Mouse (Mus musculus) neural tube, postnatal 0 days (tissue): ENCODE measurements around the gene Bsg. TPM values are rescaled to one million over a fixed set of nuclear protein-coding genes. Genes with fewer than 3 reads are reported as not detected.

Source experiments
- polyA plus RNA-seq: library from polyadenylated mRNA; unstranded; fragments of >200 nt; fragmentation: Nextera tagmentation; extraction: Ambion mirVana; gene quantifications from 2 replicates; pipeline ENCODE4 v1.2.1, GENCODE M21; 2015

Bsg gene
- 1,217 and 1,238 TPM in 2 replicates for polyA plus RNA-seq

DNA sequence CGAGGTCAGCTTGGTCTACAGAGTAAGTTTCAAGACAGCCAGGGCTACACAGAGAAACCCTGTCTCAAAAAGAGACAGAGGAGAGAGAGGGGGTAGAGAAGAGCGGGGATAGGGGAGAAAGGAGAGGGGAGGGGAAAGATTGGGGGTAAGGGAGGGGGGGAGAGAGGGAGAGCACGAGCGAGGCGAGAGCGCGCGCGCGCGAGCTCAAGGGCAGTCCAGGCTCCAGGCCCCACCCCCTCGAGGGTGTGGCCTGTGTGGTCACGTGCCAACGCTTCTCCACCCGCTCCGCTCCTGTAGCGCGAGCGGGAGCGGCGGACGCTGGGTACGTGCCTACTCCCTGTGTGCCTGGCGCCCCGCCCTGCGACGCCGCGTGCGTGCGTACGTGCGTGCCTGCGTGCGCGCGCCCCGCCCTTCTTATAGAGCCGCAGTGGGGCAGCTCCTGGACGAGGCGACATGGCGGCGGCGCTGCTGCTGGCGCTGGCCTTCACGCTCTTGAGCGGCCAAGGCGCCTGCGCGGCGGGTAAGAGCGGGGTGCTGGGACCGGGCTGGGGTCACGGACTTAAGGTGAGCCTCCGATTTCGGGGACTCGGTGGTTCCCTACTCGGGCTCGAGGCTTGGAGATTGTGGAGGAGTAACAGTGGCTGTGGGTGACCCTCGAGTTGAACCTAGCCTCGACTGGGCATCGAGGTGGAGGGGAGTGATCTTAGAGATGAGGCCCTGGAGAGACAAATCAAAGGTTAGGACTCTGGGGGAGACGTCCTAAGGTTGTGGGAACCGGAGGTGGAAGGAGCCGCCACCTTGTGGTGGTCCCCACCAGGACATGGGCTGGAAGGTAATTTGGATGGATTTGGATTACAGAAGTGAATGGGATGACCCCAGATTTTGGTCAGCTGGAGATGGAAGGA lies at the start of gene Bsg:
TSS of gene Bsg (plus strand) at position 427 of the 905 bp plus-strand sequence.

DNA sequence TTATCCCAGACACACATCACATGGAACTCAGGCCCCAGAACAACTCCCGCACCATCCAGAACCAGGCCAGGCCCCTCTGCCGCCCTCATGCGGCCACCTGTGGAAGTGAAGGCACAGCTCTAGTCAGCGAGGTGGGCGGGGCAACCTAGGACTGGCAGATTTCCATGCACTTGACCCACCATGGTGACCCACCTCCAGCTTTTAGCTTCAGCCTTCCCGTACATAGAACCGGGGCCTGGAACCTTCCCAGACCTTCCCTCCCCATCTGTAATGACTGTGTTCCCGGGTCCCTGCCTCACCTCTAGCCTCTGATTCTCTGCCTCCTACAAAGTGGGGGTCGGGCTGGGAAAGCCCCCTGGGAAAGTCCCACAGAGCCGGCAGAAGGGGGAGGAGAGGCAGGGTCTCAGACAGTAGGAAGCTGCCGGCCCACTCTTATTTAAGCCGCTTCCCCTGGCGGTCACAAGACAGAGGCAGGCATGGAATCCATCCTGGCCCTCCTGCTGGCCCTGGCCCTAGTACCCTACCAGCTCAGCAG lies 40.1 kb upstream of the Bsg start, which contains the start of gene Madcam1:
TSS of gene Madcam1 (plus strand) at position 429 of the 535 bp plus-strand sequence.

DNA sequence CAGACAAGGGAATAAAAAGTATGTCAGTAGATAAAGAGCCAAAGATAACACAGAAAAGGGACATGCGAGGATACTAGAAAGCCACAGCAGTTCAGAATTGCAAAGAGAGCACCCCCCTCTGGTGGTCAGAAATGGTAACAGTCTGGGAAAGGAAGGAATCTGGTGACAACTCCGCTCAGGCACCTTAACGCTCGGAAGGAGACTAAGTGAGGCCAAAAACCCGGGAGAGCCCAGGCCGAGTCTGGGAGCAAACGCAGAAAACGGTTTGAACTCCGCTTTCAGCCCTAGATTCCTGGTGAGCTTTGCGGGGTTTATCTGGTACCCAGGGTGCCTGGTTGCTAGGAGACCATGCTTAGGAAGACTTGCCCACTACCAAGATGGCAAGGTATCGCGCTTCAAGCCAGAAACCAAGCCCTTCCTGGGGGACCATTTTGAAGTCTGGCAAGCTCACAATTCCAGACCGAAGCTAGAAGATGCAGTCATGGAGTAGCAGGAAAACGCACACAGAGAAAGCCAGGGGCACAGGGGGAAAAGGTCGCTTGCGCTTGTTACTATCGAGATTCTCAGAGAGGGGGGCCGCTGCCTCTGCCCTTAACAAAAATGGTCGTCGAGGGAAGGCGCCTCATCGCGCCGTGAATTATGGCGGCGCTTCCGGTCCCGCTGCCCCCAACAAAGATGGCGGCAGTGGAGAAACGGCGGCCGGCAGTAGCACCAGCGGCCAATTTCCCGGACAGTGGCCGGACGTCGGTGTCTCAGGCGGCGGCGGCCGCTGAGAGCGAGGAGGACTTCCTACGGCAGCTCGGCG lies 35.3 kb upstream of the Bsg start, which contains the start of gene Tpgs1:
TSS of gene Tpgs1 (plus strand) at position 599 of the 805 bp plus-strand sequence.

DNA sequence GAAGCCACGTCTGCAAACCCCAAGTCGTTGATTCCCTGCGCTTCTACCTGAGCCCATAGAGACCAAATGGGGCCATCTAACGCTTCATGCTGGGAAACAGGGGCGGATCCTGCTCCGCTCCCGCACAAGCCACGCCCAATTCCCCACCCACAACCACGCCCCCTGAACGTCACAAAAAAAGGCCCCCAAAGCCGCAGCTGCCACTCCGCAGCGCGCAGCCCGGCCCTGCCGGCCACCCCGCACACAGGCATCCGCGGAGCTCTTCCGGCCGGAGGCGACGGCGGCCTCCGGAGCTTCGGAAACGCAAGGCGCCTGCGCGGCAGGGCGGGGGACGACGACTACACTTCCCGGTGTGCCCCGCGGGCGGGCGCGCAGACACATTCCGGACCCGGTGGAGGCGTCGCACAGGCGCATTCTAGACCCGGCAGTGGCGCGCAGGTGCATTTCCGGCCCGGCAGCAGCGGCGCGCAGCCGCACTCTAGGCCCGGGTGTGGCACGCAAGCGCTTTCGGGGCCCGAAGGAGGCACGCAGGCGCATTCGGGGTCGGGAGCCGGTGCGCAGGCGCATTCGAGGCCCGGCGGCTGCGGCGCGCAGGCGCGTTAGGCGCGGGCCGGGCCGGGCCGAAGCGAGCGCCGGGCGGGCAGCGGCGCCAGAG lies 22.6 kb upstream of the Bsg start, which contains the start of gene Cdc34:
TSS of gene Cdc34 (plus strand) at position 605 of the 655 bp plus-strand sequence.

DNA sequence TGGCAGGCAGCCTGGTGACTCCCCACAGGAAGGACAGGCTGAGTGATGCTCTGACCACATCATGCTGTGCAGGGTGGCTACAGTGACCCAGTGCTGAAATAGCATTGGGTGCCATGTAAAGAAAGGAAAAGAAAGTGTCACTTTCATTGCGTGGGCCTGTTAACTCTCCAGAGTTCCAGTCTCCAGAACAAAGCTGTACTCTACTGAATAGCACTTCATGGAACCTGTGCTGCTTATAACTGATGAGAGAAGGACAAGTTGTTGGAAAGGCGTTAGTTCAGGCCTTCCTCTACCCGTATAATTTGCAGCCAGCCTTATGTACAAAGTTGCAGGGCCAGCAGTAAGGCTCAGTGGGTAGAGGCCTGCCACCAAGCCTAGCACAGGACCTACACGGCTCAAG lies 15.6 kb upstream of the Bsg start, which contains the start of gene Gzmm:
TSS of gene Gzmm (plus strand) at position 301 of the 400 bp plus-strand sequence.

DNA sequence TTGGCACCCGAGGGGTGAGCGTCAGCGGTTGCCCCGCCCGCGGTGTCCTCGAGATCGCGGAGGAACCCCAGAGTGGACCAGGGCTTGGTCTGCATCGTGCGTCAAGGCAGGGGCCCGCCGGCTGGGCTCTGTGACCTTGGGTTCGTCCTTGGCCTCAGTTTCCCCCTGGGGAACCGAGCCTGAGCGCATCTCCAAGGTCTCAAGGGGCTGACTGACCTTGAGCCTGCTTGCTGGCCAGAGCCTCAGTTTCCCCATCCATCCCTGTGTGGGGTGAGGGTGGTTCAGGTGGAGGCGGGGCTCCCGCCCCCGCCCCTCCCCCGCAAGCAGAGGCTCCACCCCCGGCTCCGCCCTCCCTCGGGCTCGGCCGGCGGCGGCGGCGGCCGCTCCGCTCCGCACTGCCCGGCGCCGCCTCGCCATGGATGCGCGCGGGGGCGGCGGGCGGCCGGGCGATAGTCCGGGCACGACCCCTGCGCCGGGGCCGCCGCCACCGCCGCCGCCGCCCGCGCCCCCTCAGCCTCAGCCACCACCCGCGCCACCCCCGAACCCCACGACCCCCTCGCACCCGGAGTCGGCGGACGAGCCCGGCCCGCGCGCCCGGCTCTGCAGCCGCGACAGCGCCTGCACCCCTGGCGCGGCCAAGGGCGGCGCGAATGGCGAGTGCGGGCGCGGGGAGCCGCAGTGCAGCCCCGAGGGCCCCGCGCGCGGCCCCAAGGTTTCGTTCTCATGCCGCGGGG lies 12.1 kb downstream of the Bsg start, which contains the start of gene Hcn2:
TSS of gene Hcn2 (plus strand) at position 381 of the 734 bp plus-strand sequence.

DNA sequence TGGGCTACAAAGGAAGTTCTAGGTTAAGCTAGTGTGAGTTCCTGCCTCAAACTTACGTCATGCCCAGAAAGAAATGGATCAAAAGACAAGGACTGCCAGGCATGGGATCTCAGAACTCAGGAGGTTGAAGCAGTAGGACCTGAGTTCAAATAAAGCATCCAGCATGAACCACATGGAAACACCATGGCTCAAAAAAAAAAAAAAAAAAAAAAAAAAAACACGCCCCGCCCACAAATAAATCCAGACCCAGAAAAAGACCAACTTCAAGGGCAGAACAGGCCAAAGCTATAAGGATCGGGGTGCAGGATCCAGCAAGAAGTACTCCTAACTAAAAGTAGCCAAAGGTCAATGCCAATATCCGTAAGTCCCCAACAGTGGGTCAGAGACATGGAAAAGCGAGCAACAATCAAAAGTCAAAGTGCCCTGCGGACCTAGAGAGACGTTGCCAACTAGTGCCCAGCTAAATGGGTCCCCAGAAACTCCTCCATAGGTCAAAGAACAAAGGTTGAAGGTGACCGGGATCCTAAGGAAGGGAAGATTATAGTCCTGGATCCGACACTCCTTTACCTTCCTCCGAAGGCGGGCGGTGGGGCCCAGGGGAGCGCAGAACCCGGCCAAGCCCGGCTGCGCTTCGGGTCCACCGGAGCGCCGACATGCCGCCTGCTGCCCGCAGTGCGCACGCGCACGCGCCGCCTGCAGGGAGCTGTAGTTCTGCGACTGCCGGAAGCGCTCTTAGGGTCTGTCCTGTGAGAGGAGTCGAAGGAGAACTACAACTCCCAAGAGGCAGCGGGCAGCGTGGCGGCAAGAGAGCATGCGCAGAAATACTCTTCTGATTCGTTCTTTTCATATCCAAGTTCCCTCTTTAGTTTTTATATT lies 41.8 kb downstream of the Bsg start, which contains the start of gene Polrmt:
TSS of gene Polrmt (minus strand) at position 684 of the 876 bp plus-strand sequence.

DNA sequence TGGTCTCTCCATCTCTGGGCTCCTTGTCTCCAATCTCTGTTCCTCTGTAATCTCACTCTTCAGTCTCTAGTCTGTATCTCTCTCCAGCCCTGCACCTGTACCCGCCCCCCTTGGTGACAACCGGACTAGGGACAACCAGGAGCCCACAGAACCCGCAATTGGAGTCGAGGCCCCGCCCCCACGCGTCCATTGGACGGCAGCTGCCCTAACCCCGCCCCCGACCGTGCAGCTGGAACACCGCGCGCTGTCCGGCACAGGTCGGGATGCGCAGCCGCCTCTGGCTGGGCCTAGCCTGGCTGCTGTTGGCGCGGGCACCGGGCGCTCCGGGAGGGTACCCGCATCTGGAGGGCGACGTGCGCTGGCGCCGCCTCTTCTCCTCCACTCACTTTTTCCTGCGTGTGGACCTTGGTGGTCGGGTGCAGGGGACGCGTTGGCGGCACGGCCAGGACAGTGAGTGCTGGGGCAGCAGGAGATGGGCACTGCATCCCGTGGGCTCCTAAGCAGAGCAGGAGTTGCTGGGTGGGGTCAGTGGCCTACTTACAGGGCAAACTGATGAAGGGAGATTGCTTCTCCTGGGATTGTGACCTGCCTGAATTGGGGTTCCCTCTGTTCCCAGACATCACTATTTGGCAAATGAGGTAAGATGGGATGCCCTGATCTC lies 50.7 kb downstream of the Bsg start, which contains the start of gene Fgf22:
TSS of gene Fgf22 (plus strand) at position 221 of the 661 bp plus-strand sequence.

Other genes with a start within 250 kb of the Bsg start
- gene Vmn2r83, start 235.8 kb upstream of the Bsg start, polyA plus RNA-seq: 0.05 TPM in 1 of 2 replicates, not detected in the other
- gene Plpp2, start 170.7 kb upstream of the Bsg start, polyA plus RNA-seq: 21.6 and 22.1 TPM in 2 replicates
- gene Mier2, start 149.3 kb upstream of the Bsg start, polyA plus RNA-seq: 40.4 and 48.8 TPM in 2 replicates
- not detected in 2 replicates for gene Theg, start 117.2 kb upstream of the Bsg start, polyA plus RNA-seq
- 1.1 TPM in 2 replicates for gene C2cd4c, start 90.5 kb upstream of the Bsg start, polyA plus RNA-seq
- gene Shc2, start 66.6 kb upstream of the Bsg start, polyA plus RNA-seq: 23.9 and 24.3 TPM in 2 replicates
- 0.24 and 0.61 TPM in 2 replicates for gene Odf3l2, start 58.8 kb upstream of the Bsg start, polyA plus RNA-seq
- 0.57 and 0.93 TPM in 2 replicates for gene Madcam1, start 39.9 kb upstream of the Bsg start, polyA plus RNA-seq
- gene Tpgs1, start 35.1 kb upstream of the Bsg start, polyA plus RNA-seq: 142 and 148 TPM in 2 replicates
- 68.6 and 75.3 TPM in 2 replicates for gene Cdc34, start 22.3 kb upstream of the Bsg start, polyA plus RNA-seq
- 0.83 and 1.1 TPM in 2 replicates for gene Gzmm, start 15.5 kb upstream of the Bsg start, polyA plus RNA-seq
- gene Hcn2, start 12.1 kb downstream of the Bsg start, polyA plus RNA-seq: 10.7 and 16.5 TPM in 2 replicates
- gene Polrmt, start 42.1 kb downstream of the Bsg start, polyA plus RNA-seq: 33.3 and 33.7 TPM in 2 replicates
- 4.8 and 5.8 TPM in 2 replicates for gene Fgf22, start 50.6 kb downstream of the Bsg start, polyA plus RNA-seq
- gene Rnf126, start 62.5 kb downstream of the Bsg start, polyA plus RNA-seq: 115 and 119 TPM in 2 replicates
- 3.2 and 4.4 TPM in 2 replicates for gene Fstl3, start 72.8 kb downstream of the Bsg start, polyA plus RNA-seq
- 0.12 TPM in 1 of 2 replicates, not detected in the other for gene Prss57, start 86.5 kb downstream of the Bsg start, polyA plus RNA-seq
- 202 and 243 TPM in 2 replicates for gene Palm, start 89.1 kb downstream of the Bsg start, polyA plus RNA-seq
- 0.36 and 0.45 TPM in 2 replicates for gene Misp, start 116.5 kb downstream of the Bsg start, polyA plus RNA-seq
- 41.0 and 46.2 TPM in 2 replicates for gene Ptbp1, start 149.9 kb downstream of the Bsg start, polyA plus RNA-seq
- gene Prtn3, start 170.0 kb downstream of the Bsg start, polyA plus RNA-seq: 10.9 and 11.4 TPM in 2 replicates
- 253 and 298 TPM in 2 replicates for gene Plppr3, start 170.1 kb downstream of the Bsg start, polyA plus RNA-seq
- not detected in 2 replicates for gene Elane, start 181.8 kb downstream of the Bsg start, polyA plus RNA-seq
- gene Cfd, start 186.4 kb downstream of the Bsg start, polyA plus RNA-seq: 0.37 TPM in 1 of 2 replicates, not detected in the other
- gene Med16, start 204.4 kb downstream of the Bsg start, polyA plus RNA-seq: 38.0 and 41.7 TPM in 2 replicates
- gene Gm26602, start 206.4 kb downstream of the Bsg start, polyA plus RNA-seq: 32.0 TPM in 1 of 2 replicates, not detected in the other
- gene Kiss1r, start 212.5 kb downstream of the Bsg start, polyA plus RNA-seq: 3.6 and 3.7 TPM in 2 replicates
- gene R3hdm4, start 216.7 kb downstream of the Bsg start, polyA plus RNA-seq: 268 and 306 TPM in 2 replicates
- 1.7 and 3.0 TPM in 2 replicates for gene Arid3a, start 222.6 kb downstream of the Bsg start, polyA plus RNA-seq